ENCODE assay signal across 19 mouse cellular contexts in the genomic region with DNA sequence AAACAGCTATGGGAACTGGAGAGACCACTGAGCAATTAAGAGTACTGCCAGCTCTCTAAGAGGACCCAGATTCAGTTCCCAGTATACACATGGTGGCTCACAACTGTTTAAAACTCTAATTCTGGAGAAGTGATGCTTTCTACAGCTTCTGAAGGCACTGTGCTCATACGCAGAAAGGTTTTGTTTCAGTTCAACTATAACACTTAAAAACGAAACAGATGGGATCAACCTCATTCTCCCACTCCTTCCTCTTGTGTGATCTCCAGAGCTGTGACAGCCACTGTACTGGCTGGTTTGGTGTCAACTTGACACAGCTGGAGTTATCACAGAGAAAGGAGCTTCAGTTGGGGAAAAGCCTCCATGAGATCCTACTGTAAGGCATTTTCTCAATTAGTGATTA. TPM values are rescaled to one million over a fixed set of nuclear protein-coding genes. Genes with fewer than 3 reads are reported as not detected.
A peak's percentile ranks its signal among the peaks of the same experiment; 100 is the strongest.
DNase-seq lines count a peak whose midpoint lies in the region; ATAC-seq and TF ChIP-seq lines count a peak whose summit lies in the region.
"Had no signal": no experiment of that assay in that cellular context is flagged by ENCODE, and none has a peak within 500 bp of the region (broad histone marks: within the 10 kb centered on the region; RNA-seq: fewer than 3 reads in every experiment).

No protein-coding gene starts in this region.

- DNase-seq in A20 (ENCODE audit: low read depth, low spot score), result peak; percentile 45
- peak; percentile 27 for DNase-seq in splenic B cell, adult 2 months (ENCODE audit: low read depth, low spot score)
- DNase-seq in T-cell, adult 2 months (ENCODE audit: low spot score), result no peak
- no peak for DNase-seq in midbrain, postnatal 0 days (ENCODE audit: low spot score)
- DNase-seq: adrenal gland, adult 2 months; adrenal gland, postnatal 25 days; cerebellum, adult 11 months; cerebellum, adult 9-10 months; cerebellum, postnatal 36 days; gastrocnemius, postnatal 10 days; heart, postnatal 36 days; kidney, adult 11 months had no signal

- no peaks in the 10 kb centered on the region for H3K27me3 ChIP-seq in splenic B cell, adult 2 months (ENCODE audit: control insufficient read depth, insufficient read depth, low read length, poor library complexity, severe bottlenecking)
- no peaks in the 10 kb centered on the region for H3K27me3 ChIP-seq in midbrain, postnatal 0 days (ENCODE audit: insufficient read depth, low read length)
- H3K27me3 ChIP-seq: heart, embryonic 13.5 days; hindbrain, embryonic 15.5 days; Patski had no signal

- no peak overlapping the region for H3K4me3 ChIP-seq in midbrain, postnatal 0 days (ENCODE audit: low read depth, low read length)
- H3K4me3 ChIP-seq: embryonic facial prominence, embryonic 10.5 days; heart, embryonic 13.5 days; hindbrain, embryonic 15.5 days had no signal

- no peaks in the 10 kb centered on the region for H3K9me3 ChIP-seq in midbrain, postnatal 0 days (ENCODE audit: low read length)
- H3K9me3 ChIP-seq: embryonic facial prominence, embryonic 10.5 days; heart, embryonic 13.5 days; hindbrain, embryonic 15.5 days had no signal

- WGBS in midbrain, postnatal 0 days, result 90% methylated on average over 2 of the region's 2 CpGs

- H3K4me2 ChIP-seq in midbrain, postnatal 0 days (ENCODE audit: low read depth, low read length, poor library complexity, severe bottlenecking), result no peak overlapping the region
- H3K4me2 ChIP-seq: heart, embryonic 13.5 days; hindbrain, embryonic 15.5 days had no signal

- H3K4me1 ChIP-seq in midbrain, postnatal 0 days (ENCODE audit: insufficient read depth, low read length), result no peaks in the 10 kb centered on the region
- H3K4me1 ChIP-seq: embryonic facial prominence, embryonic 10.5 days; heart, embryonic 13.5 days; hindbrain, embryonic 15.5 days had no signal

- H3K27ac ChIP-seq in midbrain, postnatal 0 days (ENCODE audit: low read depth, low read length), result no peak overlapping the region
- H3K27ac ChIP-seq: embryonic facial prominence, embryonic 10.5 days; heart, embryonic 13.5 days; hindbrain, embryonic 15.5 days had no signal

- TF ChIP-seq CTCF in midbrain, postnatal 0 days (IDR thresholded peaks at IDR 0.05), result no peak

- no peak overlapping the region for H3K9ac ChIP-seq in midbrain, postnatal 0 days (replicated peaks; ENCODE audit: low read length, poor library complexity, severe bottlenecking)
- H3K9ac ChIP-seq: heart, embryonic 13.5 days; hindbrain, embryonic 15.5 days had no signal

- H3K36me3 ChIP-seq in splenic B cell, adult 2 months (ENCODE audit: control insufficient read depth, insufficient read depth, low read length, poor library complexity, severe bottlenecking), result no peaks in the 10 kb centered on the region
- H3K36me3 ChIP-seq in midbrain, postnatal 0 days (ENCODE audit: insufficient read depth, low read length), result no peaks in the 10 kb centered on the region
- H3K36me3 ChIP-seq: embryonic facial prominence, embryonic 10.5 days; heart, embryonic 13.5 days; hindbrain, embryonic 15.5 days had no signal

- ATAC-seq in CD4-positive, CD25-positive, alpha-beta regulatory T cell, adult 4 months, result peak; percentile 63
- ATAC-seq in granulocyte monocyte progenitor cell, adult 5-6 weeks (replicated peaks; ENCODE audit: poor library complexity, severe bottlenecking), result peak; percentile 56
- no peak for ATAC-seq in midbrain, postnatal 0 days (ENCODE audit: low FRiP score)
- ATAC-seq: forebrain, embryonic 14.5 days; Patski had no signal

RNA-seq across cellular contexts. Expression of a gene that starts 13.3 kb away (rescaled TPM):
- polyA plus RNA-seq in CD4-positive, CD25-positive, alpha-beta regulatory T cell, adult 4 months (2017; shearing (Covaris generic)), result 1 to 10 TPM in 1 of 2 experiments, under 1 TPM in 1; 0.70 to 1.0 TPM
- 0.96 TPM in 1 of 2 replicates, not detected in the other for total RNA-seq in granulocyte monocyte progenitor cell, adult 5-6 weeks (2014; fragmentation: Nextera tagmentation)
- 0.26 TPM in 1 of 2 replicates, not detected in the other for total RNA-seq in granulocyte monocyte progenitor cell, adult 5-6 weeks (2017)
- not detected in 2 replicates for total RNA-seq in midbrain, postnatal 0 days (2014; rRNA removed)
- polyA plus RNA-seq in midbrain, postnatal 0 days (2015; fragmentation: Nextera tagmentation; extraction: Ambion mirVana), result 0.67 and 0.83 TPM in 2 replicates
- total RNA-seq: adrenal gland, postnatal 25 days; heart, postnatal 36 days had no signal

RNA-seq across cellular contexts. Expression of a gene that starts 14.1 kb away (rescaled TPM):
- polyA plus RNA-seq in CD4-positive, CD25-positive, alpha-beta regulatory T cell, adult 4 months (2017; shearing (Covaris generic)), result 1,000 to 10,000 TPM in 1 of 2 experiments, 100 to 1,000 TPM in 1; 954 to 1,216 TPM
- total RNA-seq in granulocyte monocyte progenitor cell, adult 5-6 weeks (2014; fragmentation: Nextera tagmentation), result 126 and 139 TPM in 2 replicates
- total RNA-seq in granulocyte monocyte progenitor cell, adult 5-6 weeks (2017), result 236 and 280 TPM in 2 replicates
- 915 and 958 TPM in 2 replicates for total RNA-seq in midbrain, postnatal 0 days (2014; rRNA removed)
- 1,268 and 1,306 TPM in 2 replicates for polyA plus RNA-seq in midbrain, postnatal 0 days (2015; fragmentation: Nextera tagmentation; extraction: Ambion mirVana)

RNA-seq across cellular contexts. Expression of a gene that starts 35.0 kb away (rescaled TPM):
- polyA plus RNA-seq in CD4-positive, CD25-positive, alpha-beta regulatory T cell, adult 4 months (2017; shearing (Covaris generic)), result 10 to 100 TPM in 1 of 2 experiments, 1 to 10 TPM in 1; 5.9 to 11.6 TPM
- 80.2 and 145 TPM in 2 replicates for total RNA-seq in granulocyte monocyte progenitor cell, adult 5-6 weeks (2014; fragmentation: Nextera tagmentation)
- 49.0 and 53.9 TPM in 2 replicates for total RNA-seq in granulocyte monocyte progenitor cell, adult 5-6 weeks (2017)
- total RNA-seq in midbrain, postnatal 0 days (2014; rRNA removed), result 60.2 and 74.0 TPM in 2 replicates
- polyA plus RNA-seq in midbrain, postnatal 0 days (2015; fragmentation: Nextera tagmentation; extraction: Ambion mirVana), result 57.7 and 57.9 TPM in 2 replicates

RNA-seq across cellular contexts. Expression of a gene that starts 58.0 kb away (rescaled TPM):
- polyA plus RNA-seq in CD4-positive, CD25-positive, alpha-beta regulatory T cell, adult 4 months (2017; shearing (Covaris generic)), result 1 to 10 TPM; 8.4 to 8.6 TPM
- 16.8 and 25.8 TPM in 2 replicates for total RNA-seq in granulocyte monocyte progenitor cell, adult 5-6 weeks (2014; fragmentation: Nextera tagmentation)
- 53.0 and 56.7 TPM in 2 replicates for total RNA-seq in granulocyte monocyte progenitor cell, adult 5-6 weeks (2017)
- total RNA-seq in midbrain, postnatal 0 days (2014; rRNA removed), result 17.8 and 32.9 TPM in 2 replicates
- polyA plus RNA-seq in midbrain, postnatal 0 days (2015; fragmentation: Nextera tagmentation; extraction: Ambion mirVana), result 10.9 TPM in 2 replicates

Comparison
In these comparisons a context has a peak if more than half of its experiments do, and no peak if none do; other contexts are left out.
1. DNase-seq: peak in A20 (single experiment) and splenic B cell, adult 2 months (single experiment); none in T-cell, adult 2 months (single experiment) and midbrain, postnatal 0 days (single experiment).